Mouse (Mus musculus): ENCODE data around the gene Thy1. TPM values are rescaled to one million over a fixed set of nuclear protein-coding genes. Genes with fewer than 3 reads are reported as not detected.

The Thy1 gene
- polyA plus RNA-seq, 2 experiments: 0.33 to 0.90 TPM

DNA sequence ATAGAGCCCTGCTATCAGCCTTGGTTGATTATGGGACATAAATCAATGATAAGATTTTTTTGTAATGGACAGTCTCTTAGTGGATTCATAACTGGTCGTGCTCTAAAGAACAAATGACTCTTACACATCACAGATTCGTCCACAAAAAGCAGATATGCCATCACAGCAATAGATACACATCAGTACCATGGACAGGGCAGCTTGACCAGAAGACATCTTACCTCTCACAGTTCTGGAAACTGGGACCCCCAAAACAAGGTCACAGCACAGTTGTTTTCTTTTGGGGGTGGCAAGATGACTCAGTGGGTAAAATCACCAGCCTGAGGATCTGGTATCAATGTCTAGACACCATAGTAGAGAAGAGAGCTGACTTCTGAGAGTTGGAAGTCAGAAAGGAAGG is 35.9 kb upstream of the Thy1 start:
- Histone ChIP-seq H3K9ac (replicated peaks) (no peak overlapping the region), H3K27me3 (ENCODE audit: control insufficient read depth, insufficient read depth, low read length) (no peaks in the 10 kb centered on the region), H3K4me3 (ENCODE audit: insufficient read depth in 1 of 2, low read depth in 2 of 2, low read length in 2 of 2) (no peak overlapping the region), H3K9me3 (ENCODE audit: control insufficient read depth, low read length) (no peaks in the 10 kb centered on the region), H3K4me1 (replicated peaks; ENCODE audit: control insufficient read depth in 2 of 2, insufficient read depth in 2 of 2, low read length in 1 of 2) (no peaks in the 10 kb centered on the region), H3K36me3 (replicated peaks; ENCODE audit: control insufficient read depth, insufficient read depth, low read depth) (no peaks in the 10 kb centered on the region), H3K4me2 (ENCODE audit: low read depth) (no peak overlapping the region), H3K27ac (no peak overlapping the region)
- TF ChIP-seq EP300 (IDR thresholded peaks at IDR 0.05; ENCODE audit: low read depth) (no peak), CTCF (IDR thresholded peaks at IDR 0.05; ENCODE audit: low read depth) (no peak)
- 21% methylated on average over 2 of the region's 2 CpGs for WGBS (ENCODE audit: insufficient replicate concordance)
- ATAC-seq (ENCODE audit: insufficient read depth): no peak
- no peak for DNase-seq (ENCODE audit: low read depth in 3 of 3, low spot score in 3 of 3)

- DNase-seq (ENCODE audit: low read depth in 3 of 3, low spot score in 3 of 3) (no peak), ATAC-seq (ENCODE audit: insufficient read depth) (no peak)
- no peak overlapping the region for H3K27ac ChIP-seq
- H3K9ac ChIP-seq (replicated peaks): no peak overlapping the region
- H3K27me3 ChIP-seq (ENCODE audit: control insufficient read depth, insufficient read depth, low read length): no peaks in the 10 kb centered on the region
- no peaks in the 10 kb centered on the region for H3K4me1 ChIP-seq (replicated peaks; ENCODE audit: control insufficient read depth in 2 of 2, insufficient read depth in 2 of 2, low read length in 1 of 2)
- no peak overlapping the region for H3K4me2 ChIP-seq (ENCODE audit: low read depth)
- 43% methylated on average over 3 of the region's 3 CpGs for WGBS (ENCODE audit: insufficient replicate concordance)
- H3K4me3 ChIP-seq (ENCODE audit: insufficient read depth in 1 of 2, low read depth in 2 of 2, low read length in 2 of 2): no peak overlapping the region
- TF ChIP-seq CTCF (IDR thresholded peaks at IDR 0.05; ENCODE audit: low read depth) (no peak), EP300 (IDR thresholded peaks at IDR 0.05; ENCODE audit: low read depth) (no peak)
- no peaks in the 10 kb centered on the region for H3K9me3 ChIP-seq (ENCODE audit: control insufficient read depth, low read length)
- H3K36me3 ChIP-seq (replicated peaks; ENCODE audit: control insufficient read depth, insufficient read depth, low read depth): no peaks in the 10 kb centered on the region
These were observed 35.2 kb upstream of the Thy1 start for GRCm38 (mm10) chr9:44007991-44008390.

DNA sequence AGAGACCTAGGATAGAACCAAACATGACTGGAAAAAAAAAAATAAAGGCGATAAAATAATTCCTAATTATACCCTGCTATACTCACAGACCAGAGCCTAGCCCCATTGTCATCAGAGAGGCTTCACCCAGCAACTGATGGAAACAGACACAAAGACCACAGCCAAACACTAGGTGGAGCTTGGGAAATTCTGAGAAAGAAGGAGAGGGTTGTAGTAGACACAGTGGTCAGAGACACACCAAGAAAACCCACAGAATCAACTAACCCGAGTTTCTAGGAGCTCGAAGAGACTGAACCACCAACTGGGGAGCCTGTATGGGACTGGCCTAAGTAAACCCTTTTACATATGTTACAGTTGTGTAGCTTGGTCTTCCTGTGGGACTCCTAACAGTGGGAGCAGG is 32.3 kb upstream of the Thy1 start:
- no peak overlapping the region for H3K4me3 ChIP-seq (ENCODE audit: insufficient read depth in 1 of 2, low read depth in 2 of 2, low read length in 2 of 2)

GRCm38 (mm10) chr9:44011668-44012067 is 31.5 kb upstream of the Thy1 start:
- H3K27me3 ChIP-seq (ENCODE audit: control insufficient read depth, insufficient read depth, low read length): no peaks in the 10 kb centered on the region
- H3K4me2 ChIP-seq (ENCODE audit: low read depth): no peak overlapping the region
- ATAC-seq (ENCODE audit: insufficient read depth): no peak
- WGBS (ENCODE audit: insufficient replicate concordance): 34% methylated on average over 5 of the region's 5 CpGs
- DNase-seq (ENCODE audit: low read depth in 3 of 3, low spot score in 3 of 3): no peak
- H3K36me3 ChIP-seq (replicated peaks; ENCODE audit: control insufficient read depth, insufficient read depth, low read depth): no peaks in the 10 kb centered on the region
- H3K9me3 ChIP-seq (ENCODE audit: control insufficient read depth, low read length): no peaks in the 10 kb centered on the region
- H3K4me3 ChIP-seq (ENCODE audit: insufficient read depth in 1 of 2, low read depth in 2 of 2, low read length in 2 of 2): no peak overlapping the region
- no peak for TF ChIP-seq CTCF (IDR thresholded peaks at IDR 0.05; ENCODE audit: low read depth)
- TF ChIP-seq EP300 (IDR thresholded peaks at IDR 0.05; ENCODE audit: low read depth): no peak
- H3K27ac ChIP-seq: no peak overlapping the region
- no peak overlapping the region for H3K9ac ChIP-seq (replicated peaks)
- H3K4me1 ChIP-seq (replicated peaks; ENCODE audit: control insufficient read depth in 2 of 2, insufficient read depth in 2 of 2, low read length in 1 of 2): no peaks in the 10 kb centered on the region

More for the DNA sequence above, 32.3 kb upstream of the Thy1 start:
- TF ChIP-seq CTCF (IDR thresholded peaks at IDR 0.05; ENCODE audit: low read depth) (no peak), EP300 (IDR thresholded peaks at IDR 0.05; ENCODE audit: low read depth) (no peak)
- DNase-seq (ENCODE audit: low read depth in 3 of 3, low spot score in 3 of 3) (no peak), ATAC-seq (ENCODE audit: insufficient read depth) (no peak)
- no peaks in the 10 kb centered on the region for H3K27me3 ChIP-seq (ENCODE audit: control insufficient read depth, insufficient read depth, low read length)
- whole genome bisulfite sequencing (ENCODE audit: insufficient replicate concordance): 68% methylated on average over 3 of the region's 3 CpGs
- no peaks in the 10 kb centered on the region for H3K36me3 ChIP-seq (replicated peaks; ENCODE audit: control insufficient read depth, insufficient read depth, low read depth)
- H3K27ac ChIP-seq: no peak overlapping the region
- no peak overlapping the region for H3K9ac ChIP-seq (replicated peaks)
- H3K9me3 ChIP-seq (ENCODE audit: control insufficient read depth, low read length): no peaks in the 10 kb centered on the region
- H3K4me1 ChIP-seq (replicated peaks; ENCODE audit: control insufficient read depth in 2 of 2, insufficient read depth in 2 of 2, low read length in 1 of 2): no peaks in the 10 kb centered on the region
- no peak overlapping the region for H3K4me2 ChIP-seq (ENCODE audit: low read depth)

- WGBS (ENCODE audit: insufficient replicate concordance): 56% methylated on average over 6 of the region's 6 CpGs
- H3K9me3 ChIP-seq (ENCODE audit: control insufficient read depth, low read length): no peaks in the 10 kb centered on the region
- H3K27ac ChIP-seq: no peak overlapping the region
These were observed 31.0 kb upstream of the Thy1 start for GRCm38 (mm10) chr9:44012164-44012563.

More at GRCm38 (mm10) chr9:44012164-44012563, 31.0 kb upstream of the Thy1 start:
- TF ChIP-seq CTCF (IDR thresholded peaks at IDR 0.05; ENCODE audit: low read depth): no peak
- no peak for TF ChIP-seq EP300 (IDR thresholded peaks at IDR 0.05; ENCODE audit: low read depth)
- no peaks in the 10 kb centered on the region for H3K36me3 ChIP-seq (replicated peaks; ENCODE audit: control insufficient read depth, insufficient read depth, low read depth)
- H3K9ac ChIP-seq (replicated peaks): no peak overlapping the region
- ATAC-seq (ENCODE audit: insufficient read depth): no peak
- H3K27me3 ChIP-seq (ENCODE audit: control insufficient read depth, insufficient read depth, low read length): no peaks in the 10 kb centered on the region
- no peaks in the 10 kb centered on the region for H3K4me1 ChIP-seq (replicated peaks; ENCODE audit: control insufficient read depth in 2 of 2, insufficient read depth in 2 of 2, low read length in 1 of 2)
- no peak for DNase-seq (ENCODE audit: low read depth in 3 of 3, low spot score in 3 of 3)
- no peak overlapping the region for H3K4me2 ChIP-seq (ENCODE audit: low read depth)
- no peak overlapping the region for H3K4me3 ChIP-seq (ENCODE audit: insufficient read depth in 1 of 2, low read depth in 2 of 2, low read length in 2 of 2)

Data from liver, embryonic 14.5 days (tissue).